Mouse (Mus musculus): ENCODE results near the gene Adamtsl3. TPM values are rescaled to one million over a fixed set of nuclear protein-coding genes. Genes with fewer than 3 reads are reported as not detected.

Gene Adamtsl3
- polyA plus RNA-seq, 1 experiment from 2014 or later = 1.0 TPM

DNA sequence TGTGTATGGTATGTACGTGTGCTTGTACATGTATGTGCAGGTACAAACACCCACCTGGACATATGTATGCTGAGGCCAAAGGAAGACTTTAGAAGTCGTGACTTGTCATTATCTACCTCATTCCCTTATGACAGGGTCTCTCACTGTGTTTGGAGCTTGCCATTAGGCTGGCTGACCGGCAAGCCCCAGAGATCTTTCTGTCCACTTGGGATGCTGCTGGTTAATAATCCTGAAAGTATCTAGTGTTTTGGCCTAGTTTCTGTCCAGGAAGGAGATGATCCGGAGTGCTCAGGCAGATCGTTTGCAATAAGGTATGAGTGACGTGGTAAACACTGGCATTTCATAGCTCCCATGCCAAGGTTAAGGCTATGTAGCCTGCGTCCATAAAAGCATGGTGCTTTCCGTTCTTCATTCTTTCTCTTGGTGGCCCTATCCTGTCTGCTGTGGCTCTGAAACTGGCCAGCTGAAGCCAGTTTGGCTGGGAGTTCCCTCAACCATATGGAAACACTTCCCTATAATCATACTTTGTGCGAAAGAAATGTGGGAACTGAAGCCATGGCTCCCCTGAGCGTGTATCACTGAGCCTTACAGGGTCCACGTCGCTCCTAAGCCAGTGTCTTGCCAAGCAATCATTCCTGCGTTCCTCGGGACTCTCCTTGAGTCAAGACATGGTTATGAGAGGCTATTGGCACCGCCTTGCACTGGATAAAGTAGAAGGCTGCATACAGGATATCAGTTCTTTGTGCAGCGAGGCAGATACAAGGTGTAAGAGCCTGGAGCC lies 141.1 kb downstream of the Adamtsl3 start:
- Histone ChIP-seq H3K9ac (no peak overlapping the region), H3K4me1 (replicated peaks; ENCODE audit: control insufficient read depth, insufficient read depth, low read length) (no peaks in the 10 kb centered on the region), H3K27me3 (ENCODE audit: control insufficient read depth, insufficient read depth, low read length) (no peaks in the 10 kb centered on the region), H3K36me3 (replicated peaks; ENCODE audit: control insufficient read depth, insufficient read depth) (no peaks in the 10 kb centered on the region), H3K27ac (no peak overlapping the region), H3K4me2 (replicated peaks) (no peak overlapping the region), H3K9me3 (ENCODE audit: control insufficient read depth, low read length) (no peaks in the 10 kb centered on the region), H3K4me3 (replicated peaks; ENCODE audit: low read length) (no peak overlapping the region)
- DNase-seq (ENCODE audit: low spot score) (no peak), ATAC-seq (ENCODE audit: low FRiP score) (no peak)
- WGBS = 89% methylated on average over 16 of the region's 16 CpGs

DNA sequence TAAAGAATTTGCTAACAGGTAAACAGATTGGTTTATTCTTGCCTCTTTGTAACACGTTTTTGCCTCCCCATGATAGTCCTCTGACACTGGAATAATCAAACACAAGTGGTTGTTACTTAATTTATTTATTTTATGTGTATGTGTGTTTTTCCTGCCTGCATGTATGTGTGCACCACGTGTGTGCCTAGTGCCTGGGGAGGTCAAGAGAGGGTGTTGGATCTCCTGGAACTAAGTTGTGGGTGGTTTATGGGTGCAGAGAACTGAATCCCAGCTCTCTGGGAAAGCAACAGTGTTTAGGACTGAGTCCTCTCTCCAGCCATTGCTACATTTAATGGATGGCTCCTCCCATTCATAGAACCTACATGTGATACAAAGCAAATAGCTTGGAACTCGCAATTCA lies 143.0 kb downstream of the Adamtsl3 start:
- H3K9me3 ChIP-seq (ENCODE audit: control insufficient read depth, low read length) = no peaks in the 10 kb centered on the region
- H3K4me1 ChIP-seq (replicated peaks; ENCODE audit: control insufficient read depth, insufficient read depth, low read length) = no peaks in the 10 kb centered on the region
- 85% methylated on average over 3 of the region's 3 CpGs for WGBS
- H3K4me3 ChIP-seq (replicated peaks; ENCODE audit: low read length) = no peak overlapping the region
- H3K27me3 ChIP-seq (ENCODE audit: control insufficient read depth, insufficient read depth, low read length) = no peaks in the 10 kb centered on the region
- H3K4me2 ChIP-seq (replicated peaks) = no peak overlapping the region
- ATAC-seq (ENCODE audit: low FRiP score) (no peak), DNase-seq (ENCODE audit: low spot score) (no peak)
- H3K36me3 ChIP-seq (replicated peaks; ENCODE audit: control insufficient read depth, insufficient read depth) = no peaks in the 10 kb centered on the region
- H3K9ac ChIP-seq = no peak overlapping the region
- H3K27ac ChIP-seq = no peak overlapping the region

DNA sequence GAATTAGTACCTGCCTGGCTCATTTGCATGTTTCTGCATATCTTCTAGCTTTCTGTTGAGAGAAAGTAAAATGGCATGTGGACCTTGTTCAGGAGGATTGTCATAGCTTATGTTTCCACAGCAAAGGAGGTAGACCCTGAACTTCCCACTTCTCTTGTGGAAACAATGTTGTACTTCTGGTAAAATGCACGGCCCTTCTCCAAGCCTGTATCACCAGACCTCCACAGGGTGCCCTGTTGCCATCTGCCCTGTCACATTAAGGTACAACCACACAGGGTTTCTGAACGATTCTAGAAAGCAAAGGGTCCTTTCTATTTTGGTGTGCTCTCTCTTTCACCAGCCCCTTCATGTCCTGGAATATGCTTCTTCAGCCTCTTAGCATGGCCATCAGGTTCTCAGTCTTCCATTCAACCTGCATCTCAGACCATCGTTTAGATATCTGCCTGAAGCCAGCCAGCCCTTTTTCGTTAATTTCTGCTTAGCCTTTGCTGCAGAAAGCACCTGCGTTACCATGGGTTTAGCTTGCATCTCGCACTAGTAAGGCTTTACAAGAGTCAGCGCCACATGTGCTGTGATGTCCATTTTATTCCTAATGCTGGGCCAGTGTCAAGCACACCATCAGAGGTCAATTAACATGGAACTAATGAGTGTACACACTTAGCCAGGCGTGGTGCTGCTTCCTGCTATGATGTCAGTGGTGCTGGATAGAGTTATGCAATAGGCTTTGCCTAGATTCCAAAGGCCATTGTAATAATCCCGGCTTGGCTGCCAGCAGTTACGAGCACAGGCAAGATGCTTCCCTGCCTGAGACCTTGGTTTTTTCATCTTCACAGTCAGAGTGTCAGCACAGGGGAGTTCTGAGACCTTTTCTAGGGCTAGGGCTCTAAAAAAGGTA lies 143.6 kb downstream of the Adamtsl3 start:
- no peak for DNase-seq (ENCODE audit: low spot score)
- no peak for ATAC-seq (ENCODE audit: low FRiP score)
- Histone ChIP-seq H3K4me2 (replicated peaks) (no peak overlapping the region), H3K4me1 (replicated peaks; ENCODE audit: control insufficient read depth, insufficient read depth, low read length) (no peaks in the 10 kb centered on the region), H3K9me3 (ENCODE audit: control insufficient read depth, low read length) (no peaks in the 10 kb centered on the region), H3K36me3 (replicated peaks; ENCODE audit: control insufficient read depth, insufficient read depth) (no peaks in the 10 kb centered on the region), H3K27ac (no peak overlapping the region), H3K4me3 (replicated peaks; ENCODE audit: low read length) (no peak overlapping the region), H3K27me3 (ENCODE audit: control insufficient read depth, insufficient read depth, low read length) (no peaks in the 10 kb centered on the region), H3K9ac (no peak overlapping the region)
- 73% methylated on average over 10 of the region's 10 CpGs for WGBS

DNA sequence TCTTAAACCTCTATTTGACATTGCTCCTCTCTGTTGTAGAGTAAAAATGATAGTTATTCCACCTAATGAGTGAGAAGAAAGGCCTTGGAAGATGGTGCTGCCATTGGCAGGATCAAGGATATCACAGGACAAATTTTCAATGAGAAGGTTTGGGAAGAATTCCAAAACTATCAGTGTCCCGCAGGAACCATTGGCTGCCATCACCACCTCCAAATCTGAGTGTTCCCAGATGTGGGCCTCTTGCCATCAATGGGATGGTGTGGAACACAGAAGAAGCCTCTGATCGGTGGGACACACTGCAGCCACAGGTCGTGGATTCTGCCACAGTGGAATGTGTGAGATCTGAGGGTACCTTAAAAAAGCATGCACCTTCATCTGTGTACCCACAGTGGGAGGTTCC lies 147.9 kb downstream of the Adamtsl3 start:
- Histone ChIP-seq H3K4me2 (replicated peaks) (no peak overlapping the region), H3K9me3 (ENCODE audit: control insufficient read depth, low read length) (no peaks in the 10 kb centered on the region), H3K27me3 (ENCODE audit: control insufficient read depth, insufficient read depth, low read length) (no peaks in the 10 kb centered on the region), H3K36me3 (replicated peaks; ENCODE audit: control insufficient read depth, insufficient read depth) (no peaks in the 10 kb centered on the region), H3K9ac (no peak overlapping the region), H3K4me1 (replicated peaks; ENCODE audit: control insufficient read depth, insufficient read depth, low read length) (0 out of 2 replicates have a peak, but pooled peaks cover 4% of the 10 kb centered on the region), H3K27ac (no peak overlapping the region), H3K4me3 (replicated peaks; ENCODE audit: low read length) (no peak overlapping the region)
- no peak for DNase-seq (ENCODE audit: low spot score)
- ATAC-seq (ENCODE audit: low FRiP score) = no peak
- WGBS = 83% methylated on average over 3 of the region's 3 CpGs

DNA sequence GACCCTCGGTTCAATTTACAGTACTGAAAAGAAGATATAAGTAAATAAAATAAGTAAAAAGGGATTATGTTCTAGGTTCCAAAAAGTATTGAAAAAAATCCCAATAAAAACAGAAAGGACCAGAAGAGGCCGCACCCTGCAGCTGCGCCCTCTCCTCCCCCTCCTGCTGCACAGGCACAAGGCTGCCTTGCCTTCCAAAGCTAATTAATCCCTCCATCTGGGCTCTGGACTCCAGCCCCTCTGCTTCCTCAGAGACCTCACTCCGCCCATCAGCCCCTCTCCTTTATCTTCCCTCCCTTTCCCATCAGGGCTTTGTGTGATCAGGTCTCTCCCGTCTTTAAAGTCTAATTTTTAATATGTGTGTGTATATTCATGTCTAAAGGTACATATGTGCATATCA lies 149.3 kb downstream of the Adamtsl3 start:
- 30% methylated on average over 5 of the region's 5 CpGs for WGBS
- H3K4me3 ChIP-seq (replicated peaks; ENCODE audit: low read length) = no peak overlapping the region
- no peaks in the 10 kb centered on the region for H3K36me3 ChIP-seq (replicated peaks; ENCODE audit: control insufficient read depth, insufficient read depth)
- ATAC-seq (ENCODE audit: low FRiP score) = peak; percentile 69; the same call in 1 of the 2 replicates
- H3K4me1 ChIP-seq (replicated peaks; ENCODE audit: control insufficient read depth, insufficient read depth, low read length) = 0 out of 2 replicates have a peak, but pooled peaks cover 4% of the 10 kb centered on the region
- no peaks in the 10 kb centered on the region for H3K27me3 ChIP-seq (ENCODE audit: control insufficient read depth, insufficient read depth, low read length)
- no peak for DNase-seq (ENCODE audit: low spot score)
- no peaks in the 10 kb centered on the region for H3K9me3 ChIP-seq (ENCODE audit: control insufficient read depth, low read length)
- no peak overlapping the region for H3K4me2 ChIP-seq (replicated peaks)
- H3K9ac ChIP-seq = no peak overlapping the region
- no peak overlapping the region for H3K27ac ChIP-seq

DNA sequence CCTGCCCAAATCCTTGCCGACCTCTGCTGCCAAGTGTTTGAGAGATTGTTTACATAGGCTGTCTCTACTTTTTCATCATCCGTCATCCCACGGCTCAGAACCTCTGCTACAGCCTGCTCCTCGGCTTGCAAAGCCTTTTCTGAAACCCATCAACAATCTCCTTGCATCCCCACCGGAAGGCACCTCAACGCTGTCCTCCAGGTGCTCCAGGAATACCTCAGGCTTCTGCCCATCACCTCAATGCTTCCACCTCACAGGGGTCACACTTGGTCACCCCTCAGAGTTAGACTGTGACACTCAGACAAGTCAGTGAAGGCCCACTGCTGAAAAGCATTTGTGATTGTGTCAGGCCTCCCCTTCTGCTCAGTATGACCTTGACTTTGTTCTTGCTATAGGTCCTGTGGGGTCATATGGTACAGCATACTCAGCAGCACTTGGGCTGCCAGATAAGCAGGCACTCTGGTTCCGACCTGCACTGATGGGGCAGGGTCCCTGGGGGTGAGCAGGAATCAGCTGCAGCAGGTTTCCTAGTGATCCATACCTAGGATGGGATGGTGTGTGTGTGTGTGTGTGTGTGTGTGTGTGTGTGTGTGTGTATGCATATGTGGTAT lies 150.0 kb downstream of the Adamtsl3 start:
- H3K9ac ChIP-seq = no peak overlapping the region
- H3K36me3 ChIP-seq (replicated peaks; ENCODE audit: control insufficient read depth, insufficient read depth) = no peaks in the 10 kb centered on the region
- no peak; the same call in 1 of the 2 replicates for ATAC-seq (ENCODE audit: low FRiP score)
- WGBS = 62% methylated on average over 7 of the region's 7 CpGs
- H3K4me3 ChIP-seq (replicated peaks; ENCODE audit: low read length) = no peak overlapping the region
- no peaks in the 10 kb centered on the region for H3K27me3 ChIP-seq (ENCODE audit: control insufficient read depth, insufficient read depth, low read length)
- 0 out of 2 replicates have a peak, but pooled peaks cover 4% of the 10 kb centered on the region for H3K4me1 ChIP-seq (replicated peaks; ENCODE audit: control insufficient read depth, insufficient read depth, low read length)
- no peak overlapping the region; the same call in 1 of the 2 replicates for H3K27ac ChIP-seq
- DNase-seq (ENCODE audit: low spot score) = no peak
- no peak overlapping the region for H3K4me2 ChIP-seq (replicated peaks)
- H3K9me3 ChIP-seq (ENCODE audit: control insufficient read depth, low read length) = no peaks in the 10 kb centered on the region

DNA sequence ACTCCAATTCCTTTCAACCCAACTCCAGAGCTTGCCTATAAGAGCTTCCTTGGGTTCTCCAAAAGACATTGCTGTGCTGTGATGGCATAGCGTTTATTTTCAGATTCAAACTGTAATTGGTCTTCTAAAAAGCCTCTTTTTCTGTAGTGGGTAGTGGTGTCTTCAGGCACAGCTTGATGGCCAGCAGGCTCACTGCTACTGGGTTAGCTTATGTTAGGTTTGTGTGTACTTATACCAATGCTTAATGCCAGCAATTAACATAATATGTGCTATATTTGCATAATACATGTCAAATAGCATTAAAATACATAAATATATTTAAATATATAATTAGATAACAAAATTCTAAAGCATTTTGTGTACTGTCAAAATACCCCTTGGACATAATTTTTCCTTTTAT lies 155.5 kb downstream of the Adamtsl3 start:
- no peak overlapping the region for H3K9ac ChIP-seq
- ATAC-seq (ENCODE audit: low FRiP score) (no peak), DNase-seq (ENCODE audit: low spot score) (no peak)
- H3K27me3 ChIP-seq (ENCODE audit: control insufficient read depth, insufficient read depth, low read length) = no peaks in the 10 kb centered on the region
- H3K36me3 ChIP-seq (replicated peaks; ENCODE audit: control insufficient read depth, insufficient read depth) = no peaks in the 10 kb centered on the region
- H3K27ac ChIP-seq = no peak overlapping the region
- no peak overlapping the region for H3K4me3 ChIP-seq (replicated peaks; ENCODE audit: low read length)
- no peaks in the 10 kb centered on the region for H3K9me3 ChIP-seq (ENCODE audit: control insufficient read depth, low read length)
- H3K4me1 ChIP-seq (replicated peaks; ENCODE audit: control insufficient read depth, insufficient read depth, low read length) = no peaks in the 10 kb centered on the region
- H3K4me2 ChIP-seq (replicated peaks) = no peak overlapping the region
- 77% methylated on average over 1 of the region's 1 CpGs for WGBS

DNA sequence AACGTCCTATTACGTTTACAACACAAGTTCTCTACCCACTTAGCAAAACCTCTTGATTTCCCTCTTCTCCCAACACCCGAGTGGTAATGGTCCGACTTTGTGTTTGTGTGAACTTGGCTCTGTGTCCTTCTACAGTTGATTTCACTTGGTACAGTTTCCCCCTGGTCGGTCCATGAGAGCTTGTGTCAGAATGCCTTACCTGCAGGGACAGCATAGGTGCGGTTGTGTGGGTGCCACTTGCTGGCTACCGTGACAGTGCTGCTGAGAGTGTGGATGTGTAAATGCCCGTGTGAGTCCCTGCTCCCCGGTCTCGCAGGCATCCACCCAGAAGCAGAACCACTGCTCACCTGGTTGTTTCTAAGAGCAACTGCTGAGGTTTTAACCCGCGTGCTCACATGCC lies 157.4 kb downstream of the Adamtsl3 start:
- ATAC-seq (ENCODE audit: low FRiP score) = no peak

DNA sequence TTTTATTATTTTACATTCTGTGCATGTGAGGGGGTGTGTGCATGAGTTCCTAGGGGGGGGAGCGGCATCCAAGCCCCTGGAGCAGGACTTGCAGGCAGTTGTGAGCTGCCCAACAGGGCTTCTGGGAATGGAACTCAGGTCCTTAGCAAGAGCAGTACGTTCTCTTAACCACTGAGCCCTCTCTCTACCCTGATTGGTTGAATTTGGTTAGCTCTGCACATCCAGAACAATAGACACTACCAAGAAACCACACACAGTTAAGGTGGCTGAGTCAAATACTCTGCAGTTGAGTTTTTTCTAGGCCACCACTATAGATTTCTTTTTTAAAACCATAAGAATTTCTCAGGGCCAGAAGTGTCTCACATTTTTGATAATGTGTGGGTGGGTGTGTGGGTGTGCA lies 158.7 kb downstream of the Adamtsl3 start:
- ATAC-seq (ENCODE audit: low FRiP score) (no peak), DNase-seq (ENCODE audit: low spot score) (no peak)
- WGBS = 75% methylated on average over 2 of the region's 2 CpGs
- Histone ChIP-seq H3K4me1 (replicated peaks; ENCODE audit: control insufficient read depth, insufficient read depth, low read length) (no peaks in the 10 kb centered on the region), H3K4me3 (replicated peaks; ENCODE audit: low read length) (no peak overlapping the region), H3K4me2 (replicated peaks) (no peak overlapping the region), H3K27ac (no peak overlapping the region), H3K27me3 (ENCODE audit: control insufficient read depth, insufficient read depth, low read length) (no peaks in the 10 kb centered on the region), H3K9ac (no peak overlapping the region), H3K36me3 (replicated peaks; ENCODE audit: control insufficient read depth, insufficient read depth) (no peaks in the 10 kb centered on the region), H3K9me3 (ENCODE audit: control insufficient read depth, low read length) (no peaks in the 10 kb centered on the region)

More for the DNA sequence above, 157.4 kb downstream of the Adamtsl3 start:
- no peak overlapping the region for H3K4me2 ChIP-seq (replicated peaks)
- H3K4me1 ChIP-seq (replicated peaks; ENCODE audit: control insufficient read depth, insufficient read depth, low read length) = no peaks in the 10 kb centered on the region
- H3K27me3 ChIP-seq (ENCODE audit: control insufficient read depth, insufficient read depth, low read length) = no peaks in the 10 kb centered on the region
- no peak overlapping the region for H3K4me3 ChIP-seq (replicated peaks; ENCODE audit: low read length)
- no peak for DNase-seq (ENCODE audit: low spot score)
- 93% methylated on average over 12 of the region's 12 CpGs for WGBS
- no peaks in the 10 kb centered on the region for H3K9me3 ChIP-seq (ENCODE audit: control insufficient read depth, low read length)
- no peak overlapping the region for H3K27ac ChIP-seq
- no peak overlapping the region for H3K9ac ChIP-seq
- H3K36me3 ChIP-seq (replicated peaks; ENCODE audit: control insufficient read depth, insufficient read depth) = no peaks in the 10 kb centered on the region
